Mouse (Mus musculus) olfactory bulb, adult 2 months (tissue): ENCODE results near the gene Lca5l. TPM values are rescaled to one million over a fixed set of nuclear protein-coding genes. Genes with fewer than 3 reads are reported as not detected.

Experiments used
- H3K27ac ChIP-seq: fragments of 200-500 bp; 2 replicates; pipeline ENCODE4 v1.5.1; 2012; ENCODE audit warnings: low read depth, low read length; ENCODE audit not compliant: insufficient read depth
- H3K4me1 ChIP-seq: fragments of 200-500 bp; 2 replicates; pipeline ENCODE4 v1.6.1; 2012; ENCODE audit warnings: low read length; ENCODE audit not compliant: control insufficient read depth, insufficient read depth
- H3K4me3 ChIP-seq: fragments of 200-500 bp; 2 replicates; pipeline ENCODE4 v1.5.1; 2012; ENCODE audit warnings: mild to moderate bottlenecking, low read depth, low read length, moderate library complexity; ENCODE audit not compliant: insufficient read depth
- CTCF ChIP-seq: fragments of 200-500 bp; IDR thresholded peaks from 2 replicates; pipeline ENCODE4 v1.5.1; 2012; ENCODE audit warnings: low read depth, mild to moderate bottlenecking, low read length, moderate library complexity; ENCODE audit not compliant: insufficient read depth
- POLR2A ChIP-seq: fragments of 200-500 bp; IDR thresholded peaks from 2 replicates; pipeline ENCODE4 v1.6.1; 2012; ENCODE audit warnings: mild to moderate bottlenecking, low read depth, low read length, moderate library complexity; ENCODE audit not compliant: insufficient read depth
- WGBS: fragments of 180-500 bp; shearing (Covaris S2); methylation state at CpG from one replicate; pipeline ENCODE4 v1.1.7; 2018; 5-methylcytosine and 5-hydroxymethylcytosine counted together
- polyA plus RNA-seq: library from polyadenylated mRNA; stranded (reverse); fragments of >200 nt; gene quantifications from 2 replicates; pipeline ENCODE4 v1.2.4, GENCODE M21; 2012; ENCODE audit warnings: low replicate concordance; ENCODE audit not compliant: missing spikeins, insufficient read depth, insufficient read length

Lca5l gene
- polyA plus RNA-seq, 1 experiment: not detected

GRCm38 (mm10) chr16:96110655-96111345, 81.3 kb downstream of the Lca5l start:
- Histone ChIP-seq H3K27ac (no peak overlapping the region), H3K4me3 (no peak overlapping the region), H3K4me1 (peaks cover 3% of the 10 kb centered on the region)
- WGBS: 88% methylated on average over 5 of the region's 5 CpGs
- TF ChIP-seq POLR2A (no peak), CTCF (no peak)

GRCm38 (mm10) chr16:96109673-96110072, 82.4 kb downstream of the Lca5l start:
- no peak for TF ChIP-seq POLR2A
- TF ChIP-seq CTCF: no peak
- 65% methylated on average over 4 of the region's 4 CpGs for WGBS
- Histone ChIP-seq H3K27ac (no peak overlapping the region), H3K4me1 (peaks cover 3% of the 10 kb centered on the region), H3K4me3 (no peak overlapping the region)

Other genes with a start within 250 kb of the Lca5l start
- not detected in 2 replicates for gene Psmg1, start 201.3 kb downstream of the Lca5l start, polyA plus RNA-seq
- gene Brwd1, start 109.7 kb downstream of the Lca5l start, polyA plus RNA-seq: 395 and 462 TPM in 2 replicates
- not detected in 2 replicates for gene Hmgn1, start 64.5 kb downstream of the Lca5l start, polyA plus RNA-seq
- gene Wrb, start 46.9 kb downstream of the Lca5l start, polyA plus RNA-seq: not detected in 2 replicates
- gene Sh3bgr, start 8.2 kb upstream of the Lca5l start, polyA plus RNA-seq: not detected in 2 replicates
- gene B3galt5, start 43.5 kb upstream of the Lca5l start, polyA plus RNA-seq: not detected in 2 replicates